Mouse (Mus musculus): ENCODE data around the gene Cyp2c55. TPM values are rescaled to one million over a fixed set of nuclear protein-coding genes. Genes with fewer than 3 reads are reported as not detected.

Cyp2c55 gene
- 0.98 and 1.9 TPM in 2 replicates for polyA plus RNA-seq (2015; fragmentation: Nextera tagmentation; extraction: Ambion mirVana)

DNA sequence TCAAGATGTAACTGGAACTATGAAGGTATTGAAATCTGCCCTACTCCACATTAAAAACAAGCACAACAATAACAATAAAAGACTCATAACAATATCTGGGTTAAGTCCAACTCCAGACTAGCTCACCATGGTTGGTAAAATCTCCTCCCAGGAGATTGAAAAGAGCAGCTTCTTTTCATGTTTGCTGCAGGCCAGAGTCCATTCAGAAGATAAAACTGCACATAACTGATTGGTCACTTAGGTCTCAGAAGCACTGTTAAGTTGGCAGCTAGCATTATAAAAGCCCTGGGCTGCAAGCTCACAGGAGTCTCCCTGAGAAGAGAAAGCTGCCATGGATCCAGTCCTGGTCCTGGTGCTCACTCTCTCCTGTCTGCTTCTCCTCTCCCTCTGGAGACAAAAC lies at the start of gene Cyp2c55:
Cyp2c55 (plus strand) TSS at position 305 of the 400 bp plus-strand sequence.
- H3K4me1 ChIP-seq (replicated peaks) = no peaks in the 10 kb centered on the region
- no peaks in the 10 kb centered on the region for H3K36me3 ChIP-seq
- H3K4me3 ChIP-seq (replicated peaks) = no peak within 1 kb of the TSS
- H3K4me2 ChIP-seq (replicated peaks) = no peak within 1 kb of the TSS
- no peak within 1 kb of the TSS for H3K9ac ChIP-seq
- no peaks in the 10 kb centered on the region for H3K27me3 ChIP-seq (replicated peaks)
- ATAC-seq = no peak
- no peaks in the 10 kb centered on the region for H3K9me3 ChIP-seq
- no peak within 1 kb of the TSS for H3K27ac ChIP-seq

DNA sequence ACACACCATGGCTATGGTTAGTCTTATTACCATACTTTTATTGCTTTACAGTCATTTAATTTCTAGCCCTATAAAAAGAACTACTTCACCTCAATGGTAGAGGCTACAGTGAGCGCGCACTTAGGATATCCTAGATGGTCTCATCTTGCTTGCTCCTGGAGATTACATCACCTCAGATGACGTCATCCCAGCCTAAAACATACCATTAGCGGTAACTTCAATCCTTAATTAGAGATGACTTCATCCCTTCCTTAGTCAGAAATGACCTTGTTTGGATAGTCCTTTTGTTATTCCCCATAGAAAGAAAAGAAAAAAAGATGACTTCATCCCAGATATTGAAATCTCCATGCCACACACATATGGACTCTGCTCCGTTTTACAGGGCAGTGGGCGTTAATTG lies 36.1 kb upstream of the Cyp2c55 start:
- Histone ChIP-seq H3K4me1 (replicated peaks) (no peaks in the 10 kb centered on the region), H3K4me3 (replicated peaks) (no peak overlapping the region), H3K27me3 (replicated peaks) (no peaks in the 10 kb centered on the region), H3K27ac (no peak overlapping the region), H3K9ac (no peak overlapping the region), H3K4me2 (replicated peaks) (no peak overlapping the region), H3K36me3 (no peaks in the 10 kb centered on the region), H3K9me3 (no peaks in the 10 kb centered on the region)
- WGBS = 84% methylated on average over 6 of the region's 6 CpGs
- ATAC-seq = no peak

GRCm38 (mm10) chr19:38972581-38972980 lies 34.2 kb upstream of the Cyp2c55 start:
- Histone ChIP-seq H3K9me3 (no peaks in the 10 kb centered on the region), H3K27me3 (replicated peaks) (no peaks in the 10 kb centered on the region), H3K36me3 (no peaks in the 10 kb centered on the region), H3K9ac (no peak overlapping the region), H3K4me2 (replicated peaks) (no peak overlapping the region), H3K4me3 (replicated peaks) (no peak overlapping the region), H3K27ac (no peak overlapping the region), H3K4me1 (replicated peaks) (no peaks in the 10 kb centered on the region)
- 0 out of 2 replicates have a peak, but pooled peaks have one; percentile 54 for ATAC-seq
- 82% methylated on average over 5 of the region's 5 CpGs for WGBS

GRCm38 (mm10) chr19:38973666-38974065 lies 33.2 kb upstream of the Cyp2c55 start:
- ATAC-seq = no peak
- no peak overlapping the region for H3K4me2 ChIP-seq (replicated peaks)
- H3K9ac ChIP-seq = no peak overlapping the region
- no peaks in the 10 kb centered on the region for H3K27me3 ChIP-seq (replicated peaks)
- H3K36me3 ChIP-seq = no peaks in the 10 kb centered on the region
- 47% methylated on average over 7 of the region's 7 CpGs for WGBS
- no peak overlapping the region for H3K4me3 ChIP-seq (replicated peaks)
- no peaks in the 10 kb centered on the region for H3K4me1 ChIP-seq (replicated peaks)
- no peaks in the 10 kb centered on the region for H3K9me3 ChIP-seq
- H3K27ac ChIP-seq = no peak overlapping the region

DNA sequence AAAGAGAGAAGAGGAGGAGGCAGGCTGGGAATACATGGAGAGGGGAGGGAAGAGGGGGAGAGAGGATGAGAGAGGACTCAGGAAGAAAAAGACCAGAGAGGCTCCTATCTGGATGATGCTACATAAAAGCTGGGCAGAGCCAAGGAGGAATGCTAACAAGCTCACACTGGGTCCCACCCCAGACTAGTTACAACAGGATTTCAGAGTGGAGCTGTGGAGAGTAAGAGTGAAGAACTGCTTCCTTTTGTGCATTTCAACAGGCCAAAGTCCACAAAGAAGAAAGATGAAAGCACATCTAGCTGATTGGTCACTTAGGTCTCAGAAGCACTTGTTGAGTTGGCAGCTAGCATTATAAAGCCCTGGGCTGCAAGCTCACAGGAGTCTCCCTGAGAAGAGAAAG lies 30.6 kb upstream of the Cyp2c55 start:
- H3K27ac ChIP-seq = no peak overlapping the region
- H3K9me3 ChIP-seq = no peaks in the 10 kb centered on the region
- ATAC-seq = peak; percentile 55; the same call in 1 of the 2 replicates
- no peaks in the 10 kb centered on the region for H3K27me3 ChIP-seq (replicated peaks)
- no peaks in the 10 kb centered on the region for H3K4me1 ChIP-seq (replicated peaks)
- no peak overlapping the region for H3K4me2 ChIP-seq (replicated peaks)
- no peak overlapping the region for H3K4me3 ChIP-seq (replicated peaks)
- no peak overlapping the region for H3K9ac ChIP-seq
- no peaks in the 10 kb centered on the region for H3K36me3 ChIP-seq

DNA sequence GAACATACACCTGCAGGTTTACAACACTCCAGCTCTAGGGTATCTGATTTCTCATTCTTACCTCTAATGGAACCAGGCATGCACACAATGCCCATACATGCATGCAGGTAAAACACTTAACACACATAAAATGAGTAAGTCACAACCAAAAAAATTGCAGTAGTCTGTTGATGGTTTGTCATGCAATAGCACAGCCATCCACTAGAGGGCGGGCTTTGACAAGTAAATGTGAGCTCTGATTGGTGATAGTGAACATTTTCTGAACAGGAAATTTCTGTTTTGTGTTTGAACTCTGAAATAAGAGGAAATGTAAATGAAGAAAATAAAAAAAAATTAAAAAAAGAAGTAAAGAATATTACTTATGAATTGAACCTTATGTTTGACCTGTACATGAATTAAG lies 24.9 kb upstream of the Cyp2c55 start:
- no peak for ATAC-seq
- Histone ChIP-seq H3K9ac (no peak overlapping the region), H3K4me3 (replicated peaks) (no peak overlapping the region), H3K27ac (no peak overlapping the region), H3K36me3 (no peaks in the 10 kb centered on the region), H3K9me3 (no peaks in the 10 kb centered on the region), H3K4me1 (replicated peaks) (no peaks in the 10 kb centered on the region), H3K27me3 (replicated peaks) (no peaks in the 10 kb centered on the region), H3K4me2 (replicated peaks) (no peak overlapping the region)
- WGBS = 0% methylated on average over 1 of the region's 1 CpGs

- WGBS = 72% methylated on average over 4 of the region's 4 CpGs
- no peak overlapping the region for H3K9ac ChIP-seq
- peak; percentile 62 for ATAC-seq
These were observed 8.6 kb upstream of the Cyp2c55 start for GRCm38 (mm10) chr19:38998248-38998647.

GRCm38 (mm10) chr19:38998676-38999075 lies 8.1 kb upstream of the Cyp2c55 start:
- Histone ChIP-seq H3K4me3 (replicated peaks) (no peak overlapping the region), H3K9me3 (no peaks in the 10 kb centered on the region), H3K4me1 (replicated peaks) (no peaks in the 10 kb centered on the region), H3K27ac (no peak overlapping the region), H3K27me3 (replicated peaks) (no peaks in the 10 kb centered on the region), H3K9ac (no peak overlapping the region), H3K36me3 (no peaks in the 10 kb centered on the region), H3K4me2 (replicated peaks) (no peak overlapping the region)
- ATAC-seq = peak; percentile 61; the same call in 1 of the 2 replicates
- WGBS = 52% methylated on average over 1 of the region's 1 CpGs

More at GRCm38 (mm10) chr19:38998248-38998647, 8.6 kb upstream of the Cyp2c55 start:
- no peaks in the 10 kb centered on the region for H3K4me1 ChIP-seq (replicated peaks)
- no peaks in the 10 kb centered on the region for H3K27me3 ChIP-seq (replicated peaks)
- no peaks in the 10 kb centered on the region for H3K36me3 ChIP-seq
- H3K4me2 ChIP-seq (replicated peaks) = no peak overlapping the region
- no peak overlapping the region for H3K27ac ChIP-seq
- H3K9me3 ChIP-seq = no peaks in the 10 kb centered on the region
- no peak overlapping the region for H3K4me3 ChIP-seq (replicated peaks)

DNA sequence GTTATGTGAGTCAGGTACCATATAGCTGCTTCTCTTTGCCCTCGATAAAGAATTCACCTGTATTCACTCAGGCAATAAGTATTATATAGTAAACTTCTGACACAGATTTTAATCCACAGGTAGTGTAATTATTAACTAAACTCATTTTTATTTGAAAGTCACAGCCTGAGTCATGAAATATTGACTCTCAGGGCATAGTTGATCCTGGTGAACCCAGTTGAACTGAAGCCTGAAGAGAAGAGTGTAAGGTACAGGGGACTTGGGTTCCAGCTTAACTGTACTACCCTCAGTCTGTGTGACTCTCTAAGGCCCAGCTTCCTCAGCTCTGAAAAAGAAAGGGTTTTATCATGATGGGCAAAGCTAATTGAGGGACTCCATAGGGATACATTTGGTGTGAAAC lies 1.7 kb upstream of the Cyp2c55 start:
- peak; percentile 84 for ATAC-seq
- H3K27ac ChIP-seq = no peak overlapping the region
- H3K9ac ChIP-seq = no peak overlapping the region
- 65% methylated on average over 1 of the region's 1 CpGs for WGBS
- no peaks in the 10 kb centered on the region for H3K36me3 ChIP-seq
- H3K4me3 ChIP-seq (replicated peaks) = no peak overlapping the region
- H3K4me1 ChIP-seq (replicated peaks) = no peaks in the 10 kb centered on the region
- no peaks in the 10 kb centered on the region for H3K9me3 ChIP-seq
- no peaks in the 10 kb centered on the region for H3K27me3 ChIP-seq (replicated peaks)
- H3K4me2 ChIP-seq (replicated peaks) = no peak overlapping the region

DNA sequence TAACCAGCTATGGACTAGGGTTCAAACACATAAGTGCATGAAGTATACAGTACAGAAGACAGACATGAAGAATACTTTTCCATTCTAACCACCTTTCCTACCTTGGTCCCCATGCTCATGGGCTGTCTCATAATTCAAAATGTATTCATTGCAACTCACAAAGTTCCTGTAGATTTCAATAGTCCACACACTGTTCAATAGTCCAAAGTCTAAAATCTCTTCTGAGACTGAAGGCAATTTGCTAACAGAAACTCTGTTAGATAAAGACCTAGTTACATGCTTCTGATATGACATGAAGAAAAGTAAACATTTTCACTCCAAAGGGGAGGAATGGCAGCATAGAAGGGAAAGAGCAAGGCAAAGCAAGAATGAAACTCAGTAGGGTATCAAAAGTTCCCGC lies 51.1 kb downstream of the Cyp2c55 start:
- H3K4me2 ChIP-seq (replicated peaks) = no peak overlapping the region
- H3K27me3 ChIP-seq (replicated peaks) = no peaks in the 10 kb centered on the region
- 93% methylated on average over 1 of the region's 1 CpGs for WGBS
- H3K36me3 ChIP-seq = no peaks in the 10 kb centered on the region
- H3K9ac ChIP-seq = no peak overlapping the region
- H3K4me3 ChIP-seq (replicated peaks) = no peak overlapping the region
- H3K4me1 ChIP-seq (replicated peaks) = no peaks in the 10 kb centered on the region
- ATAC-seq = peak; percentile 70
- H3K9me3 ChIP-seq = no peaks in the 10 kb centered on the region
- H3K27ac ChIP-seq = no peak overlapping the region

DNA sequence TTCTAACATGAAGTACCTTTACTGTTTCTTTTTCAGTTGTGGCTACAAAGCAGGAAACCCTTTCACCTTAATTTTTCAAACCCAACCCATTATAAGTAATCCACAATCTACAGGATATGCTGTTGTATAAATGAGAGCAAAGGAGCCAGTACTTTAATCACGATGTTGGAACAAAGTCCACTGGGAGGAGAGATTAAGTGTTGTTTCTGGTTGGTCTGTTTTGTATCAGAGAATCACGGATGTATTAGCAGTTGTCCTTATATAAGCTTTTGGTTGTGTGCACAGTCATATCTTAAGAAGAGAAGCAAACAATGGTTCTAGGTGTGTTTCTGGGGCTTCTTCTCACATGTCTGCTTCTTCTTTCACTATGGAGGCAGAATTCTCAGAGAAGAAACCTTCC lies 53.9 kb downstream of the Cyp2c55 start, which contains the start of gene Cyp2c65:
Cyp2c65 (plus strand) TSS at position 297 of the 400 bp plus-strand sequence.
- H3K27me3 ChIP-seq (replicated peaks) = no peaks in the 10 kb centered on the region
- 0 out of 2 replicates have a peak within 1 kb of the TSS, but pooled peaks have one; percentile 2 for H3K27ac ChIP-seq
- H3K9me3 ChIP-seq = no peaks in the 10 kb centered on the region
- WGBS = 47% methylated on average over 2 of the region's 2 CpGs
- no peaks in the 10 kb centered on the region for H3K4me1 ChIP-seq (replicated peaks)
- no peak within 1 kb of the TSS for H3K4me2 ChIP-seq (replicated peaks)
- H3K4me3 ChIP-seq (replicated peaks) = no peak within 1 kb of the TSS
- H3K36me3 ChIP-seq = no peaks in the 10 kb centered on the region
- ATAC-seq = peak; percentile 73
- H3K9ac ChIP-seq = no peak within 1 kb of the TSS

Measured in intestine, embryonic 15.5 days (tissue).